Mouse (Mus musculus) limb, embryonic 15.5 days (tissue): ENCODE results near the gene Jazf1. TPM values are rescaled to one million over a fixed set of nuclear protein-coding genes. Genes with fewer than 3 reads are reported as not detected.

Experiments
- ATAC-seq: fragments of 200-750 bp; cut with Nextera tagmentation; 2 replicates; pipeline ENCODE4 v1.8.0; 2017; ENCODE audit warnings: low read depth, moderate TSS enrichment; ENCODE audit not compliant: insufficient number of reproducible peaks, low FRiP score, low TSS enrichment
- H3K27ac ChIP-seq: fragments of 300-500 bp; sonication (generic); 2 replicates; pipeline ENCODE4 v1.5.1; 2015; ENCODE audit warnings: moderate library complexity, mild to moderate bottlenecking, inconsistent platforms
- H3K27me3 ChIP-seq: fragments of 300-500 bp; sonication (generic); 2 replicates; pipeline ENCODE4 v1.6.1; 2015; ENCODE audit warnings: inconsistent platforms
- H3K36me3 ChIP-seq: fragments of 300-500 bp; sonication (generic); 2 replicates; pipeline ENCODE4 v1.6.1; 2015; ENCODE audit warnings: inconsistent platforms
- H3K4me1 ChIP-seq: fragments of 300-500 bp; sonication (generic); 2 replicates; pipeline ENCODE4 v1.6.1; 2015; ENCODE audit warnings: inconsistent platforms
- H3K4me2 ChIP-seq: fragments of 300-500 bp; sonication (generic); 2 replicates; pipeline ENCODE4 v1.6.1; 2015; ENCODE audit warnings: mild to moderate bottlenecking, inconsistent platforms
- H3K4me3 ChIP-seq: fragments of 300-500 bp; sonication (generic); 2 replicates; pipeline ENCODE4 v1.5.1; 2015; ENCODE audit warnings: mild to moderate bottlenecking, inconsistent platforms
- H3K9ac ChIP-seq: fragments of 300-500 bp; sonication (generic); 2 replicates; pipeline ENCODE4 v1.6.1; 2015; ENCODE audit warnings: inconsistent platforms
- H3K9me3 ChIP-seq: fragments of 300-500 bp; sonication (generic); 2 replicates; pipeline ENCODE4 v1.6.1; 2016; ENCODE audit warnings: inconsistent platforms
- WGBS: fragments of 180-500 bp; shearing (Covaris S2); methylation state at CpG from one replicate; pipeline ENCODE4 v1.1.7; 2015; 5-methylcytosine and 5-hydroxymethylcytosine counted together
- polyA plus RNA-seq: library from polyadenylated mRNA; unstranded; fragments of >200 nt; fragmentation: Nextera tagmentation; extraction: Ambion mirVana; gene quantifications from 2 replicates; pipeline ENCODE4 v1.2.1, GENCODE M21; 2015

The Jazf1 gene
- polyA plus RNA-seq, 1 experiment from 2014 or later: 21.0 TPM

DNA sequence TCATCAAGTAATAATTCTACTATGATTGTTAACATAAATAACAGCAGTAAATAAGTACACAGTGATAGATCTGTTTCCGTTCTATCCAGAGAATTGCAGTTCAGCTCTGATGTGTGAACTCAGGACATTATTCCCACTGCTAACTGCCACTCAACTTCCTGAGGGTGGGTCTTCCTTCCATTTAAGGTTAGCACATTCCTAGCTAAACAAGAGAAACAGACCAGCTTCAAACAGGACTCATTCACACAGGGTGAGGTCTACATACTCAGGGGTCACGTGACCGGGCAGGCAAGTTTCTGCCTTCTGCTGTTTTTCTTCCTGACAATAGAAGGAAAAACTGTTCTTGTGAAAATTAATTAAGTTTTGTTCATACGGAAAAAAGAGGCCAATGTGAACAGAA, 230.6 kb downstream of the Jazf1 start:
- ATAC-seq: no peak
- Histone ChIP-seq H3K27me3 (no peaks in the 10 kb centered on the region), H3K4me1 (peaks cover 43% of the 10 kb centered on the region), H3K36me3 (no peaks in the 10 kb centered on the region), H3K4me3 (no peak overlapping the region), H3K27ac (no peak overlapping the region), H3K4me2 (no peak overlapping the region), H3K9me3 (no peaks in the 10 kb centered on the region), H3K9ac (no peak overlapping the region)
- 37% methylated on average over 4 of the region's 4 CpGs for WGBS

- no peaks in the 10 kb centered on the region for H3K27me3 ChIP-seq
- H3K36me3 ChIP-seq: no peaks in the 10 kb centered on the region
- H3K9ac ChIP-seq: no peak overlapping the region
- H3K9me3 ChIP-seq: no peaks in the 10 kb centered on the region
- peak overlapping the region; percentile 43; the same call in 1 of the 2 replicates for H3K27ac ChIP-seq
- H3K4me2 ChIP-seq: no peak overlapping the region
- ATAC-seq: 0 out of 2 replicates have a peak, but pooled peaks have one; percentile 18
- H3K4me3 ChIP-seq: no peak overlapping the region
- peaks cover 38% of the 10 kb centered on the region for H3K4me1 ChIP-seq
- 58% methylated on average over 15 of the region's 15 CpGs for WGBS
Observed at GRCm38 (mm10) chr6:52836201-52836950, 232.1 kb downstream of the Jazf1 start.

GRCm38 (mm10) chr6:52827752-52828277, 240.6 kb downstream of the Jazf1 start:
- Histone ChIP-seq H3K27me3 (no peaks in the 10 kb centered on the region), H3K36me3 (no peaks in the 10 kb centered on the region), H3K4me2 (no peak overlapping the region), H3K9ac (no peak overlapping the region), H3K4me3 (no peak overlapping the region), H3K4me1 (peaks cover 31% of the 10 kb centered on the region), H3K9me3 (no peaks in the 10 kb centered on the region), H3K27ac (no peak overlapping the region)
- no peak for ATAC-seq
- WGBS: 87% methylated on average over 2 of the region's 2 CpGs

DNA sequence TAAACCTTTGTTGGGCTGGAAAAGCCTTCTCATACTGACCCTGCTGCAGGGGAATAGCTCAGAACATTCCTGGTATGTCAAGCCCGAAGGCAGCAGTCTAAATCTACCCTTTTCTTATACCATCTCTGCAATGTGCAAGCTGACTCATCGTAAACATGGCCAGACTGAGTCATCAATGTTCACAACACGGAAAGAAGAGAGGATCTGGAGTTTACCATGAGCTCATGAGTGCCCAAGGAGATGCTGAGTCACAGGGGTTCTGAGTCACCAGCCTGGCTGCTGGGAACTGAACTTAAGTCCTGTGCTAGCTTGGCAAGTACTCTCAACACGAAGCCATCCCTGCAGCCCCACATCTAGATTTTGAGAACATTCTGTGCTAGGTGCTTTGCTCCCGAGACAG, 242.9 kb downstream of the Jazf1 start:
- no peaks in the 10 kb centered on the region for H3K9me3 ChIP-seq
- WGBS: 60% methylated on average over 5 of the region's 5 CpGs
- H3K27me3 ChIP-seq: no peaks in the 10 kb centered on the region
- no peak overlapping the region for H3K9ac ChIP-seq
- peaks cover 31% of the 10 kb centered on the region for H3K4me1 ChIP-seq
- no peak overlapping the region for H3K4me2 ChIP-seq
- no peak overlapping the region for H3K27ac ChIP-seq
- no peak overlapping the region for H3K4me3 ChIP-seq
- H3K36me3 ChIP-seq: no peaks in the 10 kb centered on the region
- no peak for ATAC-seq

GRCm38 (mm10) chr6:52824977-52825482, 243.4 kb downstream of the Jazf1 start:
- Histone ChIP-seq H3K27me3 (no peaks in the 10 kb centered on the region), H3K9me3 (no peaks in the 10 kb centered on the region), H3K27ac (no peak overlapping the region), H3K4me1 (peaks cover 31% of the 10 kb centered on the region), H3K4me3 (no peak overlapping the region), H3K36me3 (no peaks in the 10 kb centered on the region), H3K9ac (no peak overlapping the region), H3K4me2 (no peak overlapping the region)
- ATAC-seq: no peak
- WGBS: 64% methylated on average over 3 of the region's 3 CpGs

- no peaks in the 10 kb centered on the region for H3K36me3 ChIP-seq
- peak overlapping the region; percentile 38; the same call in 1 of the 2 replicates for H3K27ac ChIP-seq
- H3K4me1 ChIP-seq: peaks cover 28% of the 10 kb centered on the region
- H3K9ac ChIP-seq: no peak overlapping the region
- H3K4me2 ChIP-seq: no peak overlapping the region
- H3K4me3 ChIP-seq: no peak overlapping the region
- 0 out of 2 replicates have a peak, but pooled peaks have one; percentile 24 for ATAC-seq
- H3K9me3 ChIP-seq: no peaks in the 10 kb centered on the region
- WGBS: 26% methylated on average over 7 of the region's 7 CpGs
- no peaks in the 10 kb centered on the region for H3K27me3 ChIP-seq
Observed at GRCm38 (mm10) chr6:52823064-52823463, 245.4 kb downstream of the Jazf1 start.

- Histone ChIP-seq H3K36me3 (no peaks in the 10 kb centered on the region), H3K9me3 (no peaks in the 10 kb centered on the region), H3K4me1 (peaks cover 27% of the 10 kb centered on the region), H3K4me2 (no peak overlapping the region), H3K27ac (0 out of 2 replicates have a peak overlapping the region, but pooled peaks have one; percentile 5), H3K9ac (no peak overlapping the region), H3K4me3 (no peak overlapping the region), H3K27me3 (no peaks in the 10 kb centered on the region)
- WGBS: 68% methylated on average over 2 of the region's 2 CpGs
- no peak; the same call in 1 of the 2 replicates for ATAC-seq
Observed at GRCm38 (mm10) chr6:52822625-52823024, 245.8 kb downstream of the Jazf1 start.

DNA sequence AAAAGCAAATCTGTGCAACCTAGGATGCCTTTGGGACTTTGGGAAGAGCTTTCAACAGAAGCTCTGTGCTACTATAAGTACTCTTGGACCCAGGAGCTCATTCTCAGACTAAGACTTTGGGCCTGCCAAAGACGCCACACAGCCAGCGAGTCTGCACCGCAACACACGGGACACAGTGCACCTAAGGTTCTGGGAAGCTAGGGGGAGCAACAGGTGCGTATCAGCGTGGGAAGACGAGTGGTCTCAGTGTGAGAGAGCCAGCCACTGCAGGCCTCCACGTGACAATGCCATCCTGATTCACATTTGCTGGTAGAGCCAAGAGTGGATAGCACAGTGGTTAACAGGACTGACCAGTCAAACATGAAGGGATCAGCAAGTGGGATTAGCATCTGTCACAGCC, 249.1 kb downstream of the Jazf1 start:
- Histone ChIP-seq H3K4me2 (no peak overlapping the region), H3K27me3 (no peaks in the 10 kb centered on the region), H3K4me3 (no peak overlapping the region), H3K9me3 (no peaks in the 10 kb centered on the region), H3K27ac (no peak overlapping the region), H3K9ac (no peak overlapping the region), H3K36me3 (no peaks in the 10 kb centered on the region), H3K4me1 (peaks cover 15% of the 10 kb centered on the region)
- 72% methylated on average over 8 of the region's 8 CpGs for WGBS
- ATAC-seq: no peak

DNA sequence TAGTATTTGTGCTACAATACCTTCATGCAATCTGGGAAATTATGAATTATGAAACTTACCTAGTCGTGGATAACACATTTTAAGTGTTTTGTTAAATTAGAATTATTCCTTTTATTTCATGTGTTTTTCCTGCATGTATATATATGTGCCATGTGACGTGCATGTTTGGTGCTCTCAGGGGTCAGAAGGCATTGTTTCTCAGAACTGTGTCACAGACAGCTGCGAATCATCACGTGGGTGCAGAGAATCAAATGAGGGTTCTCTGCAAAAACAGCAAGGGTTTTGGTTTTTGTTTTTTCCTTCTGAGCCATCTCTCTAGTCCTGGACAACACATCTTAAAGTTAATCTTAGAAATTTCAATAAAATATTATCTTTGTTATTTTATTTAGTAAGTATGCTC, 250.4 kb downstream of the Jazf1 start:
- Histone ChIP-seq H3K27me3 (no peaks in the 10 kb centered on the region), H3K27ac (no peak overlapping the region), H3K4me1 (peaks cover 8% of the 10 kb centered on the region), H3K4me3 (no peak overlapping the region), H3K9ac (no peak overlapping the region), H3K36me3 (no peaks in the 10 kb centered on the region), H3K4me2 (no peak overlapping the region), H3K9me3 (no peaks in the 10 kb centered on the region)
- WGBS: 83% methylated on average over 4 of the region's 4 CpGs
- ATAC-seq: no peak

- Histone ChIP-seq H3K9ac (no peak overlapping the region), H3K27me3 (no peaks in the 10 kb centered on the region), H3K4me3 (no peak overlapping the region), H3K4me1 (peaks cover 6% of the 10 kb centered on the region), H3K27ac (no peak overlapping the region), H3K36me3 (no peaks in the 10 kb centered on the region), H3K9me3 (no peaks in the 10 kb centered on the region), H3K4me2 (no peak overlapping the region)
- no peak for ATAC-seq
- 59% methylated on average over 10 of the region's 10 CpGs for WGBS
Observed at GRCm38 (mm10) chr6:52817203-52817874, 251.1 kb downstream of the Jazf1 start.

DNA sequence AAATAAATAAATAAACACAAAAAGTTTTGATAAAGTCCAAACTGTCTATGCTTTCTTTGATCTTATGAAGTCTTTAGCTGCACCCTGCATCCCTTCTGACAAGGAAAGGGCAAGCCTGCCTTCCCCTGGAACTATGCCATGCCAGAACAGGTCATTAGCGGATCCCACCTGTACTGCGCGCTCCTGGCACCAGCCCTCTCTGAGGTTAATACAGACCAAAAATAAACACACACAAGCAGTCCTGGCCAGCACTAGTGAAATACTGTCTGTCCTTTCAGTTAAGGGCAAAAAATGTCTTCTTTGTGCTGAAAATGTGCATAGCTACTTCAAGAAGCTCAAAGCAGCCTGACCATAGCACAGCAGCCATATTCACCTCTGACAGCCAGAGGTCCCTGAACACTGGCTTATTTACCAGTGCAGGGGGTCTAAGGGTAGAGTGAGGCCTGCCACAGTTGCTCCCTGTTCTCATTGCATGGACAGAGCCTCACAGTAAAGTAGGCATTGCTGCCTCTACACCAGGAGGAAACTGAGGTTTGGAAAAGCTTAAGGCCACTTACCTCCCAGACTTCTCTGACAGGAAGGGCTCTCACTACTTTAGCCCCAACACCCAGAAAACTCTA, 263.1 kb downstream of the Jazf1 start:
- Histone ChIP-seq H3K9me3 (no peaks in the 10 kb centered on the region), H3K9ac (no peak overlapping the region), H3K4me1 (peaks cover 32% of the 10 kb centered on the region), H3K4me3 (no peak overlapping the region), H3K27ac (no peak overlapping the region), H3K27me3 (0 out of 2 replicates have a peak, but pooled peaks cover 3% of the 10 kb centered on the region), H3K4me2 (no peak overlapping the region), H3K36me3 (no peaks in the 10 kb centered on the region)
- ATAC-seq: peak; percentile 64
- WGBS: 69% methylated on average over 3 of the region's 3 CpGs
